Mouse (Mus musculus): Measurements from ENCODE around the gene Maff. TPM values are rescaled to one million over a fixed set of nuclear protein-coding genes. Genes with fewer than 3 reads are reported as not detected.
A peak's percentile ranks its signal among the peaks of the same experiment; 100 is the strongest.

The Maff gene
- polyA plus RNA-seq, 1 experiment from 2014 or later = 47.8 TPM

- no peak for TF ChIP-seq CTCF (IDR thresholded peaks at IDR 0.05)
- DNase-seq (ENCODE audit: low read depth, low spot score) = no peak
- ChIA-PET CTCF (no interaction called here), POLR2A (interaction anchor here (1.0 to 1.6 kb wide), 4 partner anchors 12 to 40 kb away, joined by 3 to 4 read pairs (median 4); no protein-coding TSS in a partner anchor)
- in situ Hi-C loops (cut with MboI; ENCODE audit: low pct_unique_long_range_greater_than_20kb) = no loop called here
- peak; percentile 57 for ATAC-seq
- no peaks in the 10 kb centered on the region for H3K27me3 ChIP-seq
Observed at GRCm38 (mm10) chr15:79402836-79403762, 56.7 kb downstream of the Maff start, which contains the start of gene Tmem184b. Gene Tmem184b, minus strand, starts transcription at chr15:79403569.

GRCm38 (mm10) chr15:79403763-79404210 lies 57.4 kb downstream of the Maff start:
- H3K27me3 ChIP-seq = no peaks in the 10 kb centered on the region
- CTCF ChIA-PET = no interaction called here
- POLR2A ChIA-PET = interaction anchor here (1.2 to 1.6 kb wide), 3 partner anchors 11 to 40 kb away, joined by 3 to 4 read pairs (median 4); no protein-coding TSS in a partner anchor
- in situ Hi-C loops (cut with MboI; ENCODE audit: low pct_unique_long_range_greater_than_20kb) = no loop called here
- ATAC-seq = no peak
- no peak for DNase-seq (ENCODE audit: low read depth, low spot score)
- no peak for TF ChIP-seq CTCF (IDR thresholded peaks at IDR 0.05)

GRCm38 (mm10) chr15:79404277-79404676 lies 57.9 kb downstream of the Maff start:
- in situ Hi-C loops (cut with MboI; ENCODE audit: low pct_unique_long_range_greater_than_20kb) = no loop called here
- ChIA-PET CTCF (no interaction called here), POLR2A (interaction anchor here (0.6 to 1.5 kb wide), 2 partner anchors 11 to 15 kb away, joined by 3 to 4 read pairs; no protein-coding TSS in a partner anchor)
- no peaks in the 10 kb centered on the region for H3K27me3 ChIP-seq
- DNase-seq (ENCODE audit: low read depth, low spot score) = no peak
- no peak for TF ChIP-seq CTCF (IDR thresholded peaks at IDR 0.05)
- no peak for ATAC-seq

GRCm38 (mm10) chr15:79406564-79406963 lies 60.1 kb downstream of the Maff start:
- POLR2A ChIA-PET = interaction anchor here (1.4 kb wide), 1 partner anchor 13 kb away, joined by 6 read pairs; no protein-coding TSS in a partner anchor
- CTCF ChIA-PET = interaction anchor here (1.7 kb wide), 1 partner anchor 60 kb away, joined by 5 read pairs; no protein-coding TSS in a partner anchor
- DNase-seq (ENCODE audit: low read depth, low spot score) (no peak), ATAC-seq (no peak)
- H3K27me3 ChIP-seq = no peaks in the 10 kb centered on the region
- no peak for TF ChIP-seq CTCF (IDR thresholded peaks at IDR 0.05)
- in situ Hi-C loops (cut with MboI; ENCODE audit: low pct_unique_long_range_greater_than_20kb) = no loop called here

Other genes with a start within 250 kb of the Maff start
- gene Micall1, start 237.7 kb upstream of the Maff start, polyA plus RNA-seq (2021) = 43.0 TPM
- gene Polr2f, start 205.6 kb upstream of the Maff start, polyA plus RNA-seq (2021) = 178 TPM
- gene 1700088E04Rik, start 205.4 kb upstream of the Maff start, polyA plus RNA-seq (2021) = 34.2 TPM
- not detected for gene Sox10, start 181.4 kb upstream of the Maff start, polyA plus RNA-seq (2021)
- 43.1 TPM for gene Pick1, start 117.4 kb upstream of the Maff start, polyA plus RNA-seq (2021)
- 3.5 TPM for gene Gm49486, start 117.2 kb upstream of the Maff start, polyA plus RNA-seq (2021)
- gene Slc16a8, start 91.9 kb upstream of the Maff start, polyA plus RNA-seq (2021) = 4.0 TPM
- 75.9 TPM for gene Baiap2l2, start 61.1 kb upstream of the Maff start, polyA plus RNA-seq (2021)
- gene Pla2g6, start 18.2 kb upstream of the Maff start, polyA plus RNA-seq (2021) = 32.8 TPM
- 129 TPM for gene Tmem184b, start 56.9 kb downstream of the Maff start, polyA plus RNA-seq (2021)
- 128 TPM for gene Csnk1e, start 108.9 kb downstream of the Maff start, polyA plus RNA-seq (2021)
- 3.8 TPM for gene Kcnj4, start 158.6 kb downstream of the Maff start, polyA plus RNA-seq (2021)
- gene Kdelr3, start 169.8 kb downstream of the Maff start, polyA plus RNA-seq (2021) = 35.8 TPM
- 326 TPM for gene Ddx17, start 200.1 kb downstream of the Maff start, polyA plus RNA-seq (2021)

Data from Patski (cell line).